Mouse (Mus musculus): ENCODE data around the gene Cdh11. TPM values are rescaled to one million over a fixed set of nuclear protein-coding genes. Genes with fewer than 3 reads are reported as not detected.

Gene Cdh11
- polyA plus RNA-seq, 1 experiment from 2014 or later, result 9.1 TPM

- 83% methylated on average over 5 of the region's 5 CpGs for WGBS (ENCODE audit: insufficient replicate concordance)
- Histone ChIP-seq H3K4me1 (no peaks in the 10 kb centered on the region), H3K4me2 (no peak overlapping the region), H3K36me3 (no peaks in the 10 kb centered on the region), H3K27me3 (replicated peaks) (no peaks in the 10 kb centered on the region), H3K9me3 (replicated peaks) (no peaks in the 10 kb centered on the region), H3K9ac (no peak overlapping the region), H3K4me3 (no peak overlapping the region), H3K27ac (no peak overlapping the region)
- no peak for ATAC-seq
Measured at GRCm38 (mm10) chr8:102753839-102754238, 31.6 kb downstream of the Cdh11 start.

GRCm38 (mm10) chr8:102742940-102743339, 42.5 kb downstream of the Cdh11 start:
- Histone ChIP-seq H3K9ac (no peak overlapping the region), H3K9me3 (replicated peaks) (no peaks in the 10 kb centered on the region), H3K27ac (no peak overlapping the region), H3K4me2 (no peak overlapping the region), H3K36me3 (no peaks in the 10 kb centered on the region), H3K4me3 (no peak overlapping the region), H3K27me3 (replicated peaks) (no peaks in the 10 kb centered on the region), H3K4me1 (no peaks in the 10 kb centered on the region)
- no peak for ATAC-seq
- WGBS (ENCODE audit: insufficient replicate concordance), result 82% methylated on average over 3 of the region's 3 CpGs

GRCm38 (mm10) chr8:102742008-102742591, 43.3 kb downstream of the Cdh11 start:
- no peaks in the 10 kb centered on the region for H3K4me1 ChIP-seq
- H3K36me3 ChIP-seq, result no peaks in the 10 kb centered on the region
- H3K27me3 ChIP-seq (replicated peaks), result no peaks in the 10 kb centered on the region
- no peak overlapping the region for H3K4me2 ChIP-seq
- H3K9ac ChIP-seq, result no peak overlapping the region
- no peak for ATAC-seq
- no peak overlapping the region for H3K4me3 ChIP-seq
- H3K27ac ChIP-seq, result no peak overlapping the region
- 80% methylated on average over 5 of the region's 5 CpGs for WGBS (ENCODE audit: insufficient replicate concordance)
- H3K9me3 ChIP-seq (replicated peaks), result no peaks in the 10 kb centered on the region

GRCm38 (mm10) chr8:102740963-102741362, 44.5 kb downstream of the Cdh11 start:
- Histone ChIP-seq H3K4me3 (no peak overlapping the region), H3K4me2 (no peak overlapping the region), H3K27ac (no peak overlapping the region), H3K4me1 (no peaks in the 10 kb centered on the region), H3K9me3 (replicated peaks) (no peaks in the 10 kb centered on the region), H3K9ac (no peak overlapping the region), H3K27me3 (replicated peaks) (no peaks in the 10 kb centered on the region), H3K36me3 (no peaks in the 10 kb centered on the region)
- 70% methylated on average over 4 of the region's 4 CpGs for WGBS (ENCODE audit: insufficient replicate concordance)
- ATAC-seq, result no peak

GRCm38 (mm10) chr8:102738961-102739487, 46.4 kb downstream of the Cdh11 start:
- no peak for ATAC-seq
- Histone ChIP-seq H3K36me3 (no peaks in the 10 kb centered on the region), H3K9me3 (replicated peaks) (no peaks in the 10 kb centered on the region), H3K4me3 (no peak overlapping the region), H3K9ac (no peak overlapping the region), H3K4me2 (no peak overlapping the region), H3K27me3 (replicated peaks) (no peaks in the 10 kb centered on the region), H3K27ac (no peak overlapping the region), H3K4me1 (no peaks in the 10 kb centered on the region)
- 65% methylated on average over 7 of the region's 7 CpGs for WGBS (ENCODE audit: insufficient replicate concordance)

GRCm38 (mm10) chr8:102738395-102738794, 47.0 kb downstream of the Cdh11 start:
- Histone ChIP-seq H3K36me3 (no peaks in the 10 kb centered on the region), H3K27ac (no peak overlapping the region), H3K27me3 (replicated peaks) (no peaks in the 10 kb centered on the region), H3K9me3 (replicated peaks) (no peaks in the 10 kb centered on the region), H3K4me1 (no peaks in the 10 kb centered on the region), H3K4me2 (no peak overlapping the region), H3K9ac (no peak overlapping the region), H3K4me3 (no peak overlapping the region)
- 71% methylated on average over 7 of the region's 7 CpGs for WGBS (ENCODE audit: insufficient replicate concordance)
- no peak for ATAC-seq

- H3K36me3 ChIP-seq, result no peaks in the 10 kb centered on the region
- whole genome bisulfite sequencing (ENCODE audit: insufficient replicate concordance), result 88% methylated on average over 1 of the region's 1 CpGs
- H3K4me2 ChIP-seq, result no peak overlapping the region
- no peaks in the 10 kb centered on the region for H3K4me1 ChIP-seq
- no peak overlapping the region for H3K9ac ChIP-seq
- H3K27ac ChIP-seq, result no peak overlapping the region
- no peak for ATAC-seq
- no peaks in the 10 kb centered on the region for H3K27me3 ChIP-seq (replicated peaks)
- no peak overlapping the region for H3K4me3 ChIP-seq
- no peaks in the 10 kb centered on the region for H3K9me3 ChIP-seq (replicated peaks)
Measured at GRCm38 (mm10) chr8:102734419-102734818, 51.0 kb downstream of the Cdh11 start.

- Histone ChIP-seq H3K4me2 (no peak overlapping the region), H3K4me3 (no peak overlapping the region), H3K27ac (no peak overlapping the region), H3K36me3 (no peaks in the 10 kb centered on the region), H3K9me3 (replicated peaks) (no peaks in the 10 kb centered on the region), H3K4me1 (no peaks in the 10 kb centered on the region), H3K9ac (no peak overlapping the region), H3K27me3 (replicated peaks) (no peaks in the 10 kb centered on the region)
- no peak for ATAC-seq
- 69% methylated on average over 10 of the region's 10 CpGs for WGBS (ENCODE audit: insufficient replicate concordance)
Measured at GRCm38 (mm10) chr8:102726206-102726935, 59.1 kb downstream of the Cdh11 start.

GRCm38 (mm10) chr8:102725496-102725895, 59.9 kb downstream of the Cdh11 start:
- Histone ChIP-seq H3K9ac (no peak overlapping the region), H3K4me2 (no peak overlapping the region), H3K4me1 (no peaks in the 10 kb centered on the region), H3K27me3 (replicated peaks) (no peaks in the 10 kb centered on the region), H3K9me3 (replicated peaks) (no peaks in the 10 kb centered on the region), H3K27ac (no peak overlapping the region), H3K36me3 (no peaks in the 10 kb centered on the region), H3K4me3 (no peak overlapping the region)
- 64% methylated on average over 3 of the region's 3 CpGs for WGBS (ENCODE audit: insufficient replicate concordance)
- no peak for ATAC-seq

GRCm38 (mm10) chr8:102715956-102716355, 69.5 kb downstream of the Cdh11 start:
- Histone ChIP-seq H3K4me2 (no peak overlapping the region), H3K4me1 (no peaks in the 10 kb centered on the region), H3K9me3 (replicated peaks) (no peaks in the 10 kb centered on the region), H3K36me3 (no peaks in the 10 kb centered on the region), H3K9ac (no peak overlapping the region), H3K27me3 (replicated peaks) (no peaks in the 10 kb centered on the region), H3K27ac (no peak overlapping the region), H3K4me3 (no peak overlapping the region)
- 54% methylated on average over 4 of the region's 4 CpGs for WGBS (ENCODE audit: insufficient replicate concordance)
- no peak for ATAC-seq

GRCm38 (mm10) chr8:102707305-102707704, 78.1 kb downstream of the Cdh11 start:
- WGBS (ENCODE audit: insufficient replicate concordance), result 26% methylated on average over 7 of the region's 7 CpGs
- H3K36me3 ChIP-seq, result no peaks in the 10 kb centered on the region
- ATAC-seq, result no peak

GRCm38 (mm10) chr8:102705376-102705905, 80.0 kb downstream of the Cdh11 start:
- no peak for ATAC-seq
- H3K9ac ChIP-seq, result no peak overlapping the region
- WGBS (ENCODE audit: insufficient replicate concordance), result 60% methylated on average over 7 of the region's 7 CpGs

More at GRCm38 (mm10) chr8:102707305-102707704, 78.1 kb downstream of the Cdh11 start:
- Histone ChIP-seq H3K9me3 (replicated peaks) (no peaks in the 10 kb centered on the region), H3K27ac (no peak overlapping the region), H3K9ac (no peak overlapping the region), H3K4me3 (no peak overlapping the region), H3K4me1 (no peaks in the 10 kb centered on the region), H3K4me2 (no peak overlapping the region), H3K27me3 (replicated peaks) (no peaks in the 10 kb centered on the region)

More at GRCm38 (mm10) chr8:102705376-102705905, 80.0 kb downstream of the Cdh11 start:
- H3K4me1 ChIP-seq, result no peaks in the 10 kb centered on the region
- H3K4me3 ChIP-seq, result no peak overlapping the region
- H3K9me3 ChIP-seq (replicated peaks), result no peaks in the 10 kb centered on the region
- H3K36me3 ChIP-seq, result no peaks in the 10 kb centered on the region
- no peak overlapping the region for H3K27ac ChIP-seq
- H3K27me3 ChIP-seq (replicated peaks), result no peaks in the 10 kb centered on the region
- no peak overlapping the region for H3K4me2 ChIP-seq
